28 mouse cellular contexts compared by ENCODE assay signal in genomic region chr15:59904741-59905140, GRCm38 (mm10).
A peak's percentile ranks its signal among the peaks of the same experiment; 100 is the strongest.
DNase-seq lines count a peak whose midpoint lies in the region; ATAC-seq and TF ChIP-seq lines count a peak whose summit lies in the region.
"Had no signal": no experiment of that assay in that cellular context is flagged by ENCODE, and none has a peak within 500 bp of the region (broad histone marks: within the 10 kb centered on the region; RNA-seq: fewer than 3 reads in every experiment).

No protein-coding gene starts in this region.

- H3K4me1 ChIP-seq in lung, postnatal 0 days (ENCODE audit: insufficient read depth, low read depth, low read length), result no peaks in the 10 kb centered on the region
- no peaks in the 10 kb centered on the region for H3K4me1 ChIP-seq in intestine, embryonic 15.5 days (replicated peaks)
- H3K4me1 ChIP-seq in intestine, postnatal 0 days (replicated peaks; ENCODE audit: control insufficient read depth, insufficient read depth, low read length), result no peaks in the 10 kb centered on the region
- H3K4me1 ChIP-seq: embryonic facial prominence, embryonic 15.5 days; forebrain, embryonic 12.5 days had no signal

- H3K9ac ChIP-seq in lung, postnatal 0 days (replicated peaks; ENCODE audit: low read depth), result no peak overlapping the region
- H3K9ac ChIP-seq in intestine, embryonic 15.5 days, result no peak overlapping the region
- no peak overlapping the region for H3K9ac ChIP-seq in intestine, postnatal 0 days (ENCODE audit: low read depth, low read length)
- H3K9ac ChIP-seq: embryonic facial prominence, embryonic 13.5 days; embryonic facial prominence, embryonic 15.5 days; forebrain, embryonic 12.5 days had no signal

- no peak for TF ChIP-seq EP300 in lung, postnatal 0 days (IDR thresholded peaks at IDR 0.05)

- ATAC-seq in lung, postnatal 0 days, result no peak
- ATAC-seq in intestine, embryonic 15.5 days, result peak; percentile 61; the same call in 1 of the 2 replicates
- ATAC-seq in intestine, postnatal 0 days, result peak; percentile 54; the same call in 1 of the 2 replicates
- ATAC-seq: activated CD4-positive, CD25-positive, alpha-beta regulatory T cell, adult 4 months; CD4-positive, CD25-positive, alpha-beta regulatory T cell, adult 4 months; forebrain, embryonic 14.5 days; forebrain, embryonic 16.5 days; Patski had no signal

- no peaks in the 10 kb centered on the region for H3K9me3 ChIP-seq in lung, postnatal 0 days (ENCODE audit: low read length)
- no peaks in the 10 kb centered on the region for H3K9me3 ChIP-seq in intestine, embryonic 15.5 days
- H3K9me3 ChIP-seq in intestine, postnatal 0 days (ENCODE audit: control insufficient read depth), result no peaks in the 10 kb centered on the region
- H3K9me3 ChIP-seq: embryonic facial prominence, embryonic 13.5 days; embryonic facial prominence, embryonic 15.5 days; forebrain, embryonic 10.5 days; forebrain, embryonic 12.5 days; G1E had no signal

- TF ChIP-seq CTCF in lung, postnatal 0 days (IDR thresholded peaks at IDR 0.05), result no peak
- TF ChIP-seq CTCF in intestine, postnatal 0 days (IDR thresholded peaks at IDR 0.05; ENCODE audit: low read depth), result no peak

- peak; percentile 27 for DNase-seq in lung, postnatal 0 days (ENCODE audit: low spot score)
- no peak for DNase-seq in lung, postnatal 4 days
- DNase-seq in CD4-positive helper T cell, adult 2 months (ENCODE audit: low read depth, low spot score), result peak; percentile 7
- DNase-seq in heart, adult 18-20 months, result no peak
- no peak for DNase-seq in adrenal gland, adult 2 months
- DNase-seq: adrenal gland, postnatal 10 days; adrenal gland, postnatal 25 days; cerebellum, adult 11 months; cerebellum, adult 18-20 months; cerebellum, adult 8-10 months; cerebellum, adult 9-11 months; cerebellum, postnatal 14 days; cerebellum, postnatal 36 days; embryo, embryonic 11 days had no signal

- WGBS in lung, postnatal 0 days, result 42% methylated on average over 5 of the region's 5 CpGs
- WGBS in intestine, embryonic 15.5 days, result 42% methylated on average over 5 of the region's 5 CpGs
- WGBS in intestine, postnatal 0 days, result 36% methylated on average over 5 of the region's 5 CpGs

- H3K36me3 ChIP-seq in lung, postnatal 0 days (ENCODE audit: insufficient read depth, low read length), result no peaks in the 10 kb centered on the region
- H3K36me3 ChIP-seq in intestine, embryonic 15.5 days, result no peaks in the 10 kb centered on the region
- no peaks in the 10 kb centered on the region for H3K36me3 ChIP-seq in intestine, postnatal 0 days (ENCODE audit: control insufficient read depth, insufficient read depth)
- H3K36me3 ChIP-seq: embryonic facial prominence, embryonic 13.5 days; embryonic facial prominence, embryonic 15.5 days; forebrain, embryonic 10.5 days; forebrain, embryonic 12.5 days; G1E had no signal

- no peaks in the 10 kb centered on the region for H3K27me3 ChIP-seq in lung, postnatal 0 days (replicated peaks; ENCODE audit: insufficient read depth, low read length)
- H3K27me3 ChIP-seq in intestine, embryonic 15.5 days (replicated peaks), result no peaks in the 10 kb centered on the region
- no peaks in the 10 kb centered on the region for H3K27me3 ChIP-seq in intestine, postnatal 0 days (replicated peaks; ENCODE audit: control insufficient read depth, insufficient read depth, low read length)
- H3K27me3 ChIP-seq: CH12.LX; embryonic facial prominence, embryonic 13.5 days; embryonic facial prominence, embryonic 15.5 days; forebrain, embryonic 12.5 days had no signal

- no peak overlapping the region for H3K4me3 ChIP-seq in lung, postnatal 0 days (ENCODE audit: low read depth, low read length)
- no peak overlapping the region for H3K4me3 ChIP-seq in intestine, embryonic 15.5 days (replicated peaks)
- H3K4me3 ChIP-seq in intestine, postnatal 0 days (ENCODE audit: low read depth, low read length), result no peak overlapping the region
- H3K4me3 ChIP-seq: embryonic facial prominence, embryonic 13.5 days; embryonic facial prominence, embryonic 15.5 days; erythroblast, embryonic 14.5 days; forebrain, embryonic 10.5 days; forebrain, embryonic 12.5 days had no signal

- no peak overlapping the region for H3K4me2 ChIP-seq in lung, postnatal 0 days (replicated peaks; ENCODE audit: low read depth, low read length)
- no peak overlapping the region for H3K4me2 ChIP-seq in intestine, embryonic 15.5 days (replicated peaks)
- H3K4me2 ChIP-seq in intestine, postnatal 0 days (replicated peaks; ENCODE audit: low read depth), result no peak overlapping the region
- H3K4me2 ChIP-seq: embryonic facial prominence, embryonic 13.5 days; embryonic facial prominence, embryonic 15.5 days; forebrain, embryonic 12.5 days had no signal

- H3K27ac ChIP-seq in lung, postnatal 0 days (ENCODE audit: low read length), result no peak overlapping the region
- H3K27ac ChIP-seq in intestine, embryonic 15.5 days, result no peak overlapping the region
- H3K27ac ChIP-seq in intestine, postnatal 0 days (ENCODE audit: low read depth, low read length), result no peak overlapping the region
- H3K27ac ChIP-seq: embryonic facial prominence, embryonic 13.5 days; embryonic facial prominence, embryonic 15.5 days; forebrain, embryonic 10.5 days; forebrain, embryonic 12.5 days had no signal

Comparison
In these comparisons a context has a peak if more than half of its experiments do, and no peak if none do; other contexts are left out.
1. DNase-seq: peak in lung, postnatal 0 days (single experiment) and CD4-positive helper T cell, adult 2 months (single experiment); none in lung, postnatal 4 days (0 of 2), heart, adult 18-20 months (0 of 2) and adrenal gland, adult 2 months (single experiment).